Mouse (Mus musculus): ENCODE measurements around the gene Mov10l1.

- no peak for TF ChIP-seq TAL1 (IDR thresholded peaks at IDR 0.05; ENCODE audit: low read length)
- TF ChIP-seq GATA1 (IDR thresholded peaks at IDR 0.05; ENCODE audit: low read length), result no peak
Observed at GRCm38 (mm10) chr15:88942783-88943182, 39.9 kb upstream of the Mov10l1 start.

All from erythroblast, embryonic 14.5 days (primary cell).